Mouse (Mus musculus) inflammation-experienced regulatory T-cells, adult 6 months (primary cell): ENCODE measurements around the gene Rbpj. TPM values are rescaled to one million over a fixed set of nuclear protein-coding genes. Genes with fewer than 3 reads are reported as not detected.

Experiments
- ATAC-seq: one replicate; pipeline ENCODE4 v1.8.0; 2017
- polyA plus RNA-seq, 3 experiments: library from polyadenylated mRNA; unstranded; fragments of 100-300 nt; shearing (Covaris generic); gene quantifications; one replicate each; pipeline ENCODE4 v1.2.1; 2017

Rbpj gene
- polyA plus RNA-seq, 3 experiments from 2014 or later: 52.1 to 67.1 (median 63.0) TPM

- ATAC-seq: no peak
Measured at GRCm38 (mm10) chr5:53593080-53593688, 127.2 kb downstream of the Rbpj start.

- ATAC-seq: peak; percentile 61
Measured at GRCm38 (mm10) chr5:53594274-53594673, 128.3 kb downstream of the Rbpj start.

- no peak for ATAC-seq
Measured at GRCm38 (mm10) chr5:53598510-53598909, 132.6 kb downstream of the Rbpj start.

GRCm38 (mm10) chr5:53599116-53599515 lies 133.2 kb downstream of the Rbpj start:
- ATAC-seq: no peak

GRCm38 (mm10) chr5:53602194-53602593 lies 136.2 kb downstream of the Rbpj start:
- ATAC-seq: no peak

GRCm38 (mm10) chr5:53605450-53605849 lies 139.5 kb downstream of the Rbpj start:
- ATAC-seq: peak; percentile 41

GRCm38 (mm10) chr5:53607230-53607996 lies 141.5 kb downstream of the Rbpj start:
- ATAC-seq: no peak

- no peak for ATAC-seq
Measured at GRCm38 (mm10) chr5:53618844-53619243, 152.9 kb downstream of the Rbpj start.

GRCm38 (mm10) chr5:53632026-53632425 lies 166.1 kb downstream of the Rbpj start:
- no peak for ATAC-seq

GRCm38 (mm10) chr5:53636795-53637194 lies 170.8 kb downstream of the Rbpj start:
- ATAC-seq: no peak

GRCm38 (mm10) chr5:53637206-53637605 lies 171.3 kb downstream of the Rbpj start:
- ATAC-seq: no peak

GRCm38 (mm10) chr5:53638647-53639046 lies 172.7 kb downstream of the Rbpj start:
- ATAC-seq: peak; percentile 68

- ATAC-seq: no peak
Measured at GRCm38 (mm10) chr5:53646669-53647068, 180.7 kb downstream of the Rbpj start.

GRCm38 (mm10) chr5:53647358-53647757 lies 181.4 kb downstream of the Rbpj start:
- no peak for ATAC-seq

- ATAC-seq: no peak
Measured at GRCm38 (mm10) chr5:53656596-53656995, 190.6 kb downstream of the Rbpj start.

GRCm38 (mm10) chr5:53657925-53658324 lies 192.0 kb downstream of the Rbpj start:
- ATAC-seq: no peak

- ATAC-seq: no peak
Measured at GRCm38 (mm10) chr5:53661508-53661907, 195.6 kb downstream of the Rbpj start.

- ATAC-seq: no peak
Measured at GRCm38 (mm10) chr5:53662413-53662812, 196.5 kb downstream of the Rbpj start.

- no peak for ATAC-seq
Measured at GRCm38 (mm10) chr5:53663665-53664064, 197.7 kb downstream of the Rbpj start.

GRCm38 (mm10) chr5:53668021-53668420 lies 202.1 kb downstream of the Rbpj start:
- no peak for ATAC-seq

- ATAC-seq: no peak
Measured at GRCm38 (mm10) chr5:53670321-53670938, 204.5 kb downstream of the Rbpj start.

- ATAC-seq: no peak
Measured at GRCm38 (mm10) chr5:53671507-53671906, 205.6 kb downstream of the Rbpj start.

- ATAC-seq: peak; percentile 73
Measured at GRCm38 (mm10) chr5:53672352-53672751, 206.4 kb downstream of the Rbpj start.
